Mouse (Mus musculus) thymus, postnatal 14 days (tissue): ENCODE data around the gene 1700001P01Rik.

Source experiments
- DNase-seq: peaks from one replicate; pipeline ENCODE4 v3.0.0; 2021

1700001P01Rik gene

GRCm38 (mm10) chr11:97775808-97776496 is at the start of gene 1700001P01Rik:
Gene 1700001P01Rik (minus strand): TSS chr11:97775918.
- no peak for DNase-seq

- DNase-seq = peak; percentile 88
Observed at GRCm38 (mm10) chr11:97825295-97825694, 49.6 kb upstream of the 1700001P01Rik start.

GRCm38 (mm10) chr11:97824895-97825294 is 49.2 kb upstream of the 1700001P01Rik start:
- DNase-seq = no peak

GRCm38 (mm10) chr11:97824168-97824567 is 48.5 kb upstream of the 1700001P01Rik start:
- DNase-seq = no peak

GRCm38 (mm10) chr11:97822840-97823603 is 47.3 kb upstream of the 1700001P01Rik start:
- no peak for DNase-seq

GRCm38 (mm10) chr11:97821401-97822064 is 45.8 kb upstream of the 1700001P01Rik start:
- DNase-seq = no peak

- DNase-seq = no peak
Observed at GRCm38 (mm10) chr11:97820840-97821239, 45.1 kb upstream of the 1700001P01Rik start.

GRCm38 (mm10) chr11:97819923-97820322 is 44.2 kb upstream of the 1700001P01Rik start:
- no peak for DNase-seq

- no peak for DNase-seq
Observed at GRCm38 (mm10) chr11:97819102-97819501, 43.4 kb upstream of the 1700001P01Rik start.

GRCm38 (mm10) chr11:97818571-97818970 is 42.9 kb upstream of the 1700001P01Rik start:
- DNase-seq = no peak

- no peak for DNase-seq
Observed at GRCm38 (mm10) chr11:97818003-97818402, 42.3 kb upstream of the 1700001P01Rik start.

GRCm38 (mm10) chr11:97817379-97817778 is 41.7 kb upstream of the 1700001P01Rik start:
- DNase-seq = no peak

GRCm38 (mm10) chr11:97816916-97817315 is 41.2 kb upstream of the 1700001P01Rik start:
- DNase-seq = no peak

- DNase-seq = no peak
Observed at GRCm38 (mm10) chr11:97816176-97816575, 40.5 kb upstream of the 1700001P01Rik start.

- no peak for DNase-seq
Observed at GRCm38 (mm10) chr11:97815736-97816135, 40.0 kb upstream of the 1700001P01Rik start.

GRCm38 (mm10) chr11:97813746-97814515 is 38.2 kb upstream of the 1700001P01Rik start:
- no peak for DNase-seq

- no peak for DNase-seq
Observed at GRCm38 (mm10) chr11:97813085-97813484, 37.4 kb upstream of the 1700001P01Rik start.

GRCm38 (mm10) chr11:97812491-97812921 is 36.8 kb upstream of the 1700001P01Rik start:
- no peak for DNase-seq

- DNase-seq = no peak
Observed at GRCm38 (mm10) chr11:97811569-97812362, 36.0 kb upstream of the 1700001P01Rik start.

GRCm38 (mm10) chr11:97810970-97811369 is 35.3 kb upstream of the 1700001P01Rik start:
- no peak for DNase-seq

- peak; percentile 46 for DNase-seq
Observed at GRCm38 (mm10) chr11:97810356-97810755, 34.6 kb upstream of the 1700001P01Rik start.
